Mouse (Mus musculus) liver, embryonic 18 days (tissue): ENCODE data around the gene Cyfip2. TPM values are rescaled to one million over a fixed set of nuclear protein-coding genes. Genes with fewer than 3 reads are reported as not detected.

Source experiments
- polyA plus RNA-seq: library from polyadenylated mRNA; depleted of rRNA; stranded (reverse); fragments of >200 nt; gene quantifications from 2 replicates; pipeline ENCODE4 v1.2.3, GENCODE M21; 2012; rRNA removed

Cyfip2 gene
- polyA plus RNA-seq, result 3.7 and 4.7 TPM in 2 replicates

GRCm38 (mm10) chr11:46312523-46313035 is at the start of gene Cyfip2:
Gene Cyfip2, minus strand, starts transcription at chr11:46312859.

GRCm38 (mm10) chr11:46235334-46235733 is 77.3 kb downstream of the Cyfip2 start, which contains the start of gene Fndc9:
Gene Fndc9, plus strand, starts transcription at chr11:46235531.

GRCm38 (mm10) chr11:46165866-46166585 is 146.6 kb downstream of the Cyfip2 start, which contains the start of gene Nipal4:
Gene Nipal4, minus strand, starts transcription at chr11:46166508.

Other genes with a start within 250 kb of the Cyfip2 start
- gene Nipal4, start 146.4 kb downstream of the Cyfip2 start, polyA plus RNA-seq, result 0.08 and 0.11 TPM in 2 replicates
- gene Fndc9, start 77.3 kb downstream of the Cyfip2 start, polyA plus RNA-seq, result not detected in 2 replicates
- gene Itk, start 76.7 kb upstream of the Cyfip2 start, polyA plus RNA-seq, result 0.09 and 0.14 TPM in 2 replicates
- gene Fam71b, start 83.7 kb upstream of the Cyfip2 start, polyA plus RNA-seq, result 0.05 and 0.06 TPM in 2 replicates
- 22.4 and 22.9 TPM in 2 replicates for gene Med7, start 124.1 kb upstream of the Cyfip2 start, polyA plus RNA-seq
- gene Havcr2, start 142.1 kb upstream of the Cyfip2 start, polyA plus RNA-seq, result 0.14 and 0.20 TPM in 2 replicates
- gene Gm12169, start 211.4 kb upstream of the Cyfip2 start, polyA plus RNA-seq, result not detected in 2 replicates